Mouse (Mus musculus): ENCODE data around the gene Erbb4. TPM values are rescaled to one million over a fixed set of nuclear protein-coding genes. Genes with fewer than 3 reads are reported as not detected.

Erbb4 gene
- polyA plus RNA-seq, 1 experiment = not detected

DNA sequence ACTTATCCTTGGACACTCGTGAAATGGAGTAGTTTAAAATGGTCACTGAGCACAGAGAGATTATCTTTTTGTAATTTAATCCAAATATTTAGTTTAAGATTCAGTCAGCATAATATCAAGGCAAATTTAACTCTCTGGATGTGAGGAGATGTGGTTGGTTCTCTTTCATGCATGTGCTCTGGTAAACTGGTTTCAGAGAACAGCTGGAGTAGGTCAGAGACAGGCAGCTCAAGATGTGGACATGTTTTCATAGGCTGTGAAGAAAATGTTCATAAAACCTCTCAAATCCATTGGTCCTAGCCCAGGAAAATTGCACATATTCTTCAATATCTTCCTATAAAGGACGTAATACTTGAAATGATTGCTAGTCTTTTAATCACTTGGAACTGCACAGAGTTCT lies 590.0 kb downstream of the Erbb4 start:
- TF ChIP-seq TAL1 (IDR thresholded peaks at IDR 0.05; ENCODE audit: low read length) = no peak
- TF ChIP-seq GATA1 (IDR thresholded peaks at IDR 0.05; ENCODE audit: low read length) = no peak
- H3K36me3 ChIP-seq (ENCODE audit: control insufficient read depth) = no peaks in the 10 kb centered on the region
- H3K4me3 ChIP-seq (replicated peaks) = no peak overlapping the region
- H3K9me3 ChIP-seq (ENCODE audit: control insufficient read depth, low read length) = no peaks in the 10 kb centered on the region
- no peaks in the 10 kb centered on the region for H3K4me1 ChIP-seq (ENCODE audit: control insufficient read depth)
- no peaks in the 10 kb centered on the region for H3K27me3 ChIP-seq (ENCODE audit: control insufficient read depth)

DNA sequence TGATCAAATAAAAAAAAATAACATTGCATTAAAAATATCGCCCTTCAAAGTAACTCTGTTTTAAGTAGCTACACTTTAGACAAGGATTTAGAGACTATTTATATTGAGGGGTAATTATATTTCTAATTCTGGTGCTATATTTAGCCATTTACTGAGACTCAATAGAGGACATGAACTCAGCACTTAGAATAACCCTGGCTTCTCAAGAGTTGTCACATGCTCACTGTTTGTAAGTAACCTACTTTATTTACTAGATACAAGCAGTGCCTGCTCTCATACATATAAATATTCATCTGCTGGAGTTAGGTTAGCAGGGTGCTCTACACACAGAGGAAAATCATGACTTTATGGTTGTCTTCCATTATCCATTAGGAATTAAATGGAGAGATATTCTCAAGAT lies 604.0 kb downstream of the Erbb4 start:
- TF ChIP-seq GATA1 (IDR thresholded peaks at IDR 0.05; ENCODE audit: low read length) = no peak
- no peak for TF ChIP-seq TAL1 (IDR thresholded peaks at IDR 0.05; ENCODE audit: low read length)
- Histone ChIP-seq H3K4me3 (replicated peaks) (no peak overlapping the region), H3K4me1 (ENCODE audit: control insufficient read depth) (no peaks in the 10 kb centered on the region)

DNA sequence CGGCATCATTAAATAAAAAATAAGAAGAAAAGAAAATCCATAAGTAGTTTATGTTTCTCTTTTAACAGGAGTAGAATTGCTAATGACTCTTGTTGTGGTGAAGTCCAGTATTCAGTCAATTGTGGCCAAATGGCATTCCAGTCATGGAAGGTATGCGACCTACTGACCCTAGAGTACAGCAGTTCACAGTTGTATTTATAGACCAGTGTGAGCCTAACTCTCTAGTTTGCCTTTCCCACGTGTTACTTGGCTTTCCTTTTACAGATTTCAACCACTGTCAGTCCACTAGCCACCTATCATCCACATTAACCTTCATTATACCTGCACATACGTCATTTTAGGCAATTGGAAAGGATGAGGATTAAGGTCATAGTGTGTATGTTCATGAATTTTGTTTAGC lies 606.3 kb downstream of the Erbb4 start:
- TF ChIP-seq TAL1 (IDR thresholded peaks at IDR 0.05; ENCODE audit: low read length) (no peak), GATA1 (IDR thresholded peaks at IDR 0.05; ENCODE audit: low read length) (no peak)
- H3K36me3 ChIP-seq (ENCODE audit: control insufficient read depth) = no peaks in the 10 kb centered on the region
- H3K9me3 ChIP-seq (ENCODE audit: control insufficient read depth, low read length) = no peaks in the 10 kb centered on the region; the same call in 1 of the 2 replicates
- no peak overlapping the region for H3K4me3 ChIP-seq (replicated peaks)
- H3K4me1 ChIP-seq (ENCODE audit: control insufficient read depth) = no peaks in the 10 kb centered on the region
- H3K27me3 ChIP-seq (ENCODE audit: control insufficient read depth) = no peaks in the 10 kb centered on the region

More for the DNA sequence above, 604.0 kb downstream of the Erbb4 start:
- Histone ChIP-seq H3K36me3 (ENCODE audit: control insufficient read depth) (no peaks in the 10 kb centered on the region), H3K27me3 (ENCODE audit: control insufficient read depth) (no peaks in the 10 kb centered on the region), H3K9me3 (ENCODE audit: control insufficient read depth, low read length) (no peaks in the 10 kb centered on the region; the same call in 1 of the 2 replicates)

DNA sequence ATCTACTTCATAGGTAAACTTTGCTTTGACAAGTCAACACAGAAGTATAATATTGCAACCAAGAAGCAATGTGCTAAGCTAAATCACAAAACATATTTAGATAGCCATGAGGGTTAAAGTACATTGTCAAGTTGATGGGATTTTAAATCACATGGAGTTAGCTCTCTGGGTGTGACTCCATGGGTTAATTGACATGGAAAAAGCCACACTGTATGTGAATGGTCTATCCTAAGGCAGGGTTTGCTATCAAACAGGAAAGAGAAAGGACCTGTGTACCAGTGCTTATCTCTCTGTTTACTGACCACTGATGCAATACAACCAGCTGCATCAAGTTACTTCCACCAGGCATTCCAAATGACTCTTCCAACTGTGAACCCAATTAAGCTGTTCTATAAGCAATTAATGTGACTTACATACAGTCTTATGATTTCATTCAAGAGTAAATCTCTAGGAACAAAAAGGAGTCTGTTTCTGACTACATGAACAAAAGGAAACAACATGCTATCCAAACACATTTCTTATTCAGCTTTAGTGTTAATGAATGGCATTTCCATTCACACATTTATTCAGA lies 641.4 kb downstream of the Erbb4 start:
- Histone ChIP-seq H3K27me3 (ENCODE audit: control insufficient read depth) (no peaks in the 10 kb centered on the region), H3K36me3 (ENCODE audit: control insufficient read depth) (no peaks in the 10 kb centered on the region), H3K9me3 (ENCODE audit: control insufficient read depth, low read length) (no peaks in the 10 kb centered on the region), H3K4me3 (replicated peaks) (no peak overlapping the region), H3K4me1 (ENCODE audit: control insufficient read depth) (no peaks in the 10 kb centered on the region)
- TF ChIP-seq TAL1 (IDR thresholded peaks at IDR 0.05; ENCODE audit: low read length) (no peak), GATA1 (IDR thresholded peaks at IDR 0.05; ENCODE audit: low read length) (no peak)

DNA sequence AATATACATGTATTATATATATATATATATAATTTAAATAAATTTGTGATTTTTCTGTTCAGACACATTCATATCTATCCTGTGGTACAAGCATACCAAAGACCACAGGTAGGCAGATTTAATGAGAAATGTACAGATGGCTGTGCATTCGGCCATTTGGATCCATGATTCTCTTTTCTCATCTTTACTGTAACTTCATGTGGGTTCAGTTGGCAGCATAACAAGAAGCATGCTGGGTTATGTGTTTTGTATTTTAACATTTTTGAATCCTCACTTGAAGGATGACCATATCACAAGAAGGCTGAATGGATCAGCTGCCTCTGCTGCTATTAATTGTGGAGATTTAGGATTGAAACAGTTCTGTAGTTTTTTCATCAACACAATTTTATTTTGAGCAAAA lies 656.6 kb downstream of the Erbb4 start:
- TF ChIP-seq TAL1 (IDR thresholded peaks at IDR 0.05; ENCODE audit: low read length) = no peak
- TF ChIP-seq GATA1 (IDR thresholded peaks at IDR 0.05; ENCODE audit: low read length) = no peak
- no peaks in the 10 kb centered on the region for H3K4me1 ChIP-seq (ENCODE audit: control insufficient read depth)
- H3K9me3 ChIP-seq (ENCODE audit: control insufficient read depth, low read length) = no peaks in the 10 kb centered on the region
- H3K27me3 ChIP-seq (ENCODE audit: control insufficient read depth) = no peaks in the 10 kb centered on the region
- H3K4me3 ChIP-seq (replicated peaks) = no peak overlapping the region
- no peaks in the 10 kb centered on the region for H3K36me3 ChIP-seq (ENCODE audit: control insufficient read depth)

DNA sequence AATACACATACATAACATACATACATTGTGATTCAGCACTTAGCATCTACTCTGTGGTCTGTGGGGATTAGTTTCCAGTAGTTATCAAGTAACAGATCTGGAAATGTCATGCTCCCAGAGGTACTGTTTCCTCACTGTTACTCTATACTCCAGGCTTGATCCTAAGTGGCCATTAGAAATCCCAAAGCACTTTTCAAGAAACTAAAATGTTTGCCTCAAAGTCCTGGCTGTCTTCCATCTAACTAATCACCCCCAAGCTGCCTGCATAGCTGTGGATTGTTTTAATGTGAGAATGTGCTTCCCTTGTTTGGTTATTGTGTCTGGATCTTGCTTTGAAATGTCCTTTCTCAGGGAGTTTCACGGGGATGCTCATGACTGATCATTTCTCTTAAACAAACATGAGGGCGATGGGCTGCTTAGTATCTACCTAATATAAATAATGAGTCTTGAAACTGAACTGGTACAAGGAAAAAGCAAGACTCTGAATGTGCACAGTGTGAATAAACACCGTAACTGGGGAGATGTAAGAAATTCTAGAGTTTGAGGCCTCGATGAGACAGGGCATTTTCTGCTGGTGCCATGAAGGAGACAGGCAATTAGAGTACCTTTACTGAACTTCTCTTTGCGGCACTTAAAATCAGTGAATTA lies 683.4 kb downstream of the Erbb4 start:
- TF ChIP-seq TAL1 (IDR thresholded peaks at IDR 0.05; ENCODE audit: low read length) (no peak), GATA1 (IDR thresholded peaks at IDR 0.05; ENCODE audit: low read length) (no peak)
- H3K9me3 ChIP-seq (ENCODE audit: control insufficient read depth, low read length) = no peaks in the 10 kb centered on the region
- H3K36me3 ChIP-seq (ENCODE audit: control insufficient read depth) = no peaks in the 10 kb centered on the region
- no peaks in the 10 kb centered on the region for H3K4me1 ChIP-seq (ENCODE audit: control insufficient read depth)
- no peaks in the 10 kb centered on the region for H3K27me3 ChIP-seq (ENCODE audit: control insufficient read depth)
- H3K4me3 ChIP-seq (replicated peaks) = no peak overlapping the region

DNA sequence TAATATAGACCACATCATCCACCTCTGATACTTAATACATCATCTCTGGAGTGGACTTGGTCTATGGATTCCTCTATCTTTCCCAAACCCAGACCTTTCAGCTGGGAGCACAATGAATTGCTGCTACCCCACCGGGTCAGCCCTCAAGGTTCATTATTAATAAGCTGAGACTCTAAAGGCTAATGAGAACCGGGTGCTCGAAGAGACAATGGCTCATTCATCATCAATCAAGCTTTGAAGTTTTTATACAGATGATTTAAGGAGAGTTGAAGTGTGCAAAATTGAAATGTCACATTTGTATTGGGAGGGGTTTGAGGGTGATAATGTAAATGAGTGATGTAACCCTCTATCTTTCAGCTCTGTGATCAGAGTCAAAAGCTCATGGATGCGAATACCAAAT lies 706.7 kb downstream of the Erbb4 start:
- no peak overlapping the region for H3K4me3 ChIP-seq (replicated peaks)
- H3K36me3 ChIP-seq (ENCODE audit: control insufficient read depth) = no peaks in the 10 kb centered on the region
- H3K27me3 ChIP-seq (ENCODE audit: control insufficient read depth) = no peaks in the 10 kb centered on the region
- no peaks in the 10 kb centered on the region for H3K4me1 ChIP-seq (ENCODE audit: control insufficient read depth)
- TF ChIP-seq GATA1 (IDR thresholded peaks at IDR 0.05; ENCODE audit: low read length) (no peak), TAL1 (IDR thresholded peaks at IDR 0.05; ENCODE audit: low read length) (no peak)
- no peaks in the 10 kb centered on the region for H3K9me3 ChIP-seq (ENCODE audit: control insufficient read depth, low read length)

DNA sequence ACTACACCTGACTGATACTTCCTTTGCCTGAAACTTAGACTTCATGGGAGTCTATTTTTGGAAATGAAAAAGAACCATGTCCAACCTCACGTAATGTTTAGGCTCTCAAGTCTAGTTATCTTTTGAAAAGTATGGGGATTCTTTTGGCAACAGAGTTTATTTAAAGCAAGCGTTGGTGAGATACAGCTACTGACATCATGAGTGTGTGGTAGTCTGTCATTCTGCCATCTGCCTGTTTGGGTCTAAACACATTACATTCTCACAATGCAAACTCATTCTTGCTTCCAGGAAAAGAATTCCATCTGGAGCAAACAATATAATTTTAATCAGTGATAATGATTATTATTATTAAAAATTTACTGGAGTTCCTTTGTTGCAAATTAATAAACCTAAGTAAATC lies 736.3 kb downstream of the Erbb4 start:
- Histone ChIP-seq H3K36me3 (ENCODE audit: control insufficient read depth) (no peaks in the 10 kb centered on the region), H3K9me3 (ENCODE audit: control insufficient read depth, low read length) (no peaks in the 10 kb centered on the region), H3K27me3 (ENCODE audit: control insufficient read depth) (no peaks in the 10 kb centered on the region), H3K4me1 (ENCODE audit: control insufficient read depth) (no peaks in the 10 kb centered on the region), H3K4me3 (replicated peaks) (no peak overlapping the region)
- no peak for TF ChIP-seq TAL1 (IDR thresholded peaks at IDR 0.05; ENCODE audit: low read length)

DNA sequence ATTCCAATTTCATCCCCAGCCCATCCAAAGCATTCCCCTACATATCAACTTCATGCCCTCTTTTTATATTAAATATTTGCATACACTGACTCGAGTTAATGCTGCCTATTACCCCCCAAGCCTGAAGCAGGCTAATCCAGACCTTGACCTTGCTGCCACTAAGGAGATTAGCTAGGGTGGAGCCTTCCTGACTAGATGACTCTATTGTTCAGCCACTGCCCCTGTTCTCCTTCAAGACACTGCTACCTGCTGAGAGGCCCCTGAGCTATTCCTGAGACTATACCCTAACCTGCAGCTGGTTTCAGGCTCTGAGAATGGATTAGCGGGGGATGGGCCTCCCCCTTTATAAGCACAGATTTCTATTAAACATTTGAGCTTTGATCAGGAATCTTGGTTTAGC lies 774.1 kb downstream of the Erbb4 start:
- no peaks in the 10 kb centered on the region for H3K36me3 ChIP-seq (ENCODE audit: control insufficient read depth)
- no peak overlapping the region for H3K4me3 ChIP-seq (replicated peaks)
- H3K27me3 ChIP-seq (ENCODE audit: control insufficient read depth) = no peaks in the 10 kb centered on the region
- no peak for TF ChIP-seq TAL1 (IDR thresholded peaks at IDR 0.05; ENCODE audit: low read length)
- TF ChIP-seq GATA1 (IDR thresholded peaks at IDR 0.05; ENCODE audit: low read length) = no peak
- H3K4me1 ChIP-seq (ENCODE audit: control insufficient read depth) = no peaks in the 10 kb centered on the region
- H3K9me3 ChIP-seq (ENCODE audit: control insufficient read depth, low read length) = no peaks in the 10 kb centered on the region

DNA sequence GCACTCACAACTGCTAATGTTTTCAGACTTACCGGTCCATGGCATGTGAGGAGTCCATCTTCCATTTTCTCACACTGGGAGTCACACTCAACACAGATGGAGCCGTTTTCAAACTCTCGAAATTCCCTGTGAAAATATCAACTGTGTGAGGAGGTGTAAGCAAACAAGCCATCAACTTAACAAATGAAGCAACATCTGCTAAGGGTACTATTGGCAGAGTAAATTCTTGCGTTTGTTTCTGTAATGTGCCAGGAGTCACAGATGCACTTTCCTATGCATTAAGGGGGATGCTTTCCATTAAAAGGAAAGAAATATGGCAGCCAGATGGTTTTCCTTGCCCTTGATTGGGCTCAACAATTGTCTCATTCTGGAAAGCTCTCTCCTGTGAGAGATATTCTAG lies 802.0 kb downstream of the Erbb4 start:
- no peaks in the 10 kb centered on the region for H3K9me3 ChIP-seq (ENCODE audit: control insufficient read depth, low read length)
- TF ChIP-seq TAL1 (IDR thresholded peaks at IDR 0.05; ENCODE audit: low read length) (no peak), GATA1 (IDR thresholded peaks at IDR 0.05; ENCODE audit: low read length) (no peak)
- H3K36me3 ChIP-seq (ENCODE audit: control insufficient read depth) = no peaks in the 10 kb centered on the region
- no peaks in the 10 kb centered on the region for H3K4me1 ChIP-seq (ENCODE audit: control insufficient read depth)
- H3K4me3 ChIP-seq (replicated peaks) = no peak overlapping the region
- no peaks in the 10 kb centered on the region for H3K27me3 ChIP-seq (ENCODE audit: control insufficient read depth)

All from erythroblast, embryonic 14.5 days (primary cell).